Mouse (Mus musculus) midbrain, embryonic 12.5 days (tissue): ENCODE results near the gene Cct5. TPM values are rescaled to one million over a fixed set of nuclear protein-coding genes. Genes with fewer than 3 reads are reported as not detected.
A peak's percentile ranks its signal among the peaks of the same experiment; 100 is the strongest.

Experiments used
- ATAC-seq: fragments of 200-750 bp; cut with Nextera tagmentation; 2 replicates; pipeline ENCODE4 v1.8.0; 2017; ENCODE audit warnings: low read depth, moderate TSS enrichment, moderate library complexity; ENCODE audit not compliant: low FRiP score
- H3K27ac ChIP-seq: fragments of 300-500 bp; sonication (generic); replicated peaks from 2 replicates; pipeline ENCODE4 v1.5.1; 2016; ENCODE audit warnings: mild to moderate bottlenecking
- H3K27me3 ChIP-seq: fragments of 300-500 bp; sonication (generic); 2 replicates; pipeline ENCODE4 v1.6.1; 2016; ENCODE audit warnings: mild to moderate bottlenecking
- H3K36me3 ChIP-seq: fragments of 300-500 bp; sonication (generic); 2 replicates; pipeline ENCODE4 v1.6.1; 2016
- H3K4me1 ChIP-seq: fragments of 300-500 bp; sonication (generic); 2 replicates; pipeline ENCODE4 v1.6.1; 2016
- H3K4me2 ChIP-seq: fragments of 300-500 bp; sonication (generic); replicated peaks from 2 replicates; pipeline ENCODE4 v1.6.1; 2016; ENCODE audit warnings: mild to moderate bottlenecking, moderate library complexity
- H3K4me3 ChIP-seq: fragments of 300-500 bp; sonication (generic); 2 replicates; pipeline ENCODE4 v1.5.1; 2016; ENCODE audit warnings: mild to moderate bottlenecking
- H3K9ac ChIP-seq: fragments of 300-500 bp; sonication (generic); replicated peaks from 2 replicates; pipeline ENCODE4 v1.6.1; 2016; ENCODE audit warnings: mild to moderate bottlenecking, moderate library complexity
- H3K9me3 ChIP-seq: fragments of 300-500 bp; sonication (generic); 2 replicates; pipeline ENCODE4 v1.6.1; 2016; ENCODE audit warnings: mild to moderate bottlenecking
- WGBS: fragments of 180-500 bp; shearing (Covaris S2); methylation state at CpG from one replicate; pipeline ENCODE4 v1.1.7; 2016; 5-methylcytosine and 5-hydroxymethylcytosine counted together
- polyA plus RNA-seq: library from polyadenylated mRNA; unstranded; fragments of >200 nt; fragmentation: Nextera tagmentation; extraction: Ambion mirVana; gene quantifications from 2 replicates; pipeline ENCODE4 v1.2.1, GENCODE M21; 2016

Gene Cct5
- polyA plus RNA-seq, result 592 and 610 TPM in 2 replicates

- peaks cover 28% of the 10 kb centered on the region for H3K4me1 ChIP-seq
- H3K27me3 ChIP-seq, result no peaks in the 10 kb centered on the region
- no peaks in the 10 kb centered on the region for H3K9me3 ChIP-seq
- peak within 1 kb of the TSS; percentile 97 for H3K4me2 ChIP-seq
- peak within 1 kb of the TSS; percentile 95 for H3K4me3 ChIP-seq
- peak within 1 kb of the TSS; percentile 96 for H3K9ac ChIP-seq
- H3K27ac ChIP-seq, result peak within 1 kb of the TSS; percentile 91
- peaks cover 12% of the 10 kb centered on the region for H3K36me3 ChIP-seq
- under 1% methylated on average over 63 of the region's 63 CpGs for WGBS
- peak; percentile 92 for ATAC-seq
Measured at GRCm38 (mm10) chr15:31601646-31602374, at the start of gene Cct5, which contains the start of gene Fam173b. Gene Cct5, minus strand, starts transcription at chr15:31601804. Gene Fam173b, plus strand, starts transcription at chr15:31601852.

- no peaks in the 10 kb centered on the region for H3K4me1 ChIP-seq
- H3K27me3 ChIP-seq, result no peaks in the 10 kb centered on the region
- H3K4me2 ChIP-seq, result no peak overlapping the region
- no peaks in the 10 kb centered on the region for H3K36me3 ChIP-seq
- H3K27ac ChIP-seq, result no peak overlapping the region
- H3K9ac ChIP-seq, result no peak overlapping the region
- no peaks in the 10 kb centered on the region for H3K9me3 ChIP-seq
- no peak overlapping the region for H3K4me3 ChIP-seq
- WGBS, result 90% methylated on average over 7 of the region's 7 CpGs
- no peak for ATAC-seq
Measured at GRCm38 (mm10) chr15:31650821-31651220, 49.2 kb upstream of the Cct5 start.

GRCm38 (mm10) chr15:31649691-31650090 lies 48.1 kb upstream of the Cct5 start:
- Histone ChIP-seq H3K27me3 (no peaks in the 10 kb centered on the region), H3K27ac (no peak overlapping the region), H3K4me2 (no peak overlapping the region), H3K9ac (no peak overlapping the region), H3K36me3 (no peaks in the 10 kb centered on the region), H3K4me1 (no peaks in the 10 kb centered on the region), H3K4me3 (no peak overlapping the region), H3K9me3 (no peaks in the 10 kb centered on the region)
- 89% methylated on average over 12 of the region's 12 CpGs for WGBS
- ATAC-seq, result no peak

- Histone ChIP-seq H3K4me2 (no peak overlapping the region), H3K9me3 (no peaks in the 10 kb centered on the region), H3K27me3 (no peaks in the 10 kb centered on the region), H3K27ac (no peak overlapping the region), H3K36me3 (no peaks in the 10 kb centered on the region), H3K4me3 (no peak overlapping the region), H3K9ac (no peak overlapping the region), H3K4me1 (no peaks in the 10 kb centered on the region)
- no peak for ATAC-seq
- WGBS, result 79% methylated on average over 8 of the region's 8 CpGs
Measured at GRCm38 (mm10) chr15:31647851-31648569, 46.4 kb upstream of the Cct5 start.

GRCm38 (mm10) chr15:31647225-31647624 lies 45.6 kb upstream of the Cct5 start:
- H3K27ac ChIP-seq, result no peak overlapping the region
- no peaks in the 10 kb centered on the region for H3K27me3 ChIP-seq
- no peak overlapping the region for H3K9ac ChIP-seq
- H3K36me3 ChIP-seq, result no peaks in the 10 kb centered on the region
- H3K9me3 ChIP-seq, result no peaks in the 10 kb centered on the region
- H3K4me3 ChIP-seq, result no peak overlapping the region
- H3K4me2 ChIP-seq, result no peak overlapping the region
- ATAC-seq, result no peak
- WGBS, result 86% methylated on average over 6 of the region's 6 CpGs
- H3K4me1 ChIP-seq, result no peaks in the 10 kb centered on the region

- Histone ChIP-seq H3K27me3 (no peaks in the 10 kb centered on the region), H3K4me2 (no peak overlapping the region), H3K9ac (no peak overlapping the region), H3K9me3 (peaks cover 6% of the 10 kb centered on the region; the same call in 1 of the 2 replicates), H3K27ac (no peak overlapping the region), H3K4me1 (no peaks in the 10 kb centered on the region), H3K36me3 (no peaks in the 10 kb centered on the region), H3K4me3 (no peak overlapping the region)
- no peak for ATAC-seq
- 93% methylated on average over 9 of the region's 9 CpGs for WGBS
Measured at GRCm38 (mm10) chr15:31636091-31636595, 34.5 kb upstream of the Cct5 start.

GRCm38 (mm10) chr15:31634582-31634981 lies 33.0 kb upstream of the Cct5 start:
- H3K4me2 ChIP-seq, result no peak overlapping the region
- H3K4me1 ChIP-seq, result no peaks in the 10 kb centered on the region
- H3K4me3 ChIP-seq, result no peak overlapping the region
- H3K27ac ChIP-seq, result no peak overlapping the region
- H3K27me3 ChIP-seq, result no peaks in the 10 kb centered on the region
- WGBS, result 88% methylated on average over 6 of the region's 6 CpGs
- H3K36me3 ChIP-seq, result no peaks in the 10 kb centered on the region
- H3K9ac ChIP-seq, result no peak overlapping the region
- ATAC-seq, result no peak
- H3K9me3 ChIP-seq, result peaks cover 6% of the 10 kb centered on the region; the same call in 1 of the 2 replicates

- no peak for ATAC-seq
- no peak overlapping the region for H3K4me2 ChIP-seq
- peaks cover 10% of the 10 kb centered on the region; the same call in 1 of the 2 replicates for H3K4me1 ChIP-seq
- 90% methylated on average over 4 of the region's 4 CpGs for WGBS
- H3K9ac ChIP-seq, result no peak overlapping the region
- H3K27ac ChIP-seq, result no peak overlapping the region
- H3K4me3 ChIP-seq, result no peak overlapping the region
- no peaks in the 10 kb centered on the region for H3K27me3 ChIP-seq
- H3K9me3 ChIP-seq, result peaks cover 6% of the 10 kb centered on the region; the same call in 1 of the 2 replicates
- no peaks in the 10 kb centered on the region for H3K36me3 ChIP-seq
Measured at GRCm38 (mm10) chr15:31632478-31632877, 30.9 kb upstream of the Cct5 start.

GRCm38 (mm10) chr15:31631396-31631858 lies 29.8 kb upstream of the Cct5 start:
- peaks cover 6% of the 10 kb centered on the region; the same call in 1 of the 2 replicates for H3K9me3 ChIP-seq
- H3K9ac ChIP-seq, result no peak overlapping the region
- 76% methylated on average over 12 of the region's 12 CpGs for WGBS
- no peak overlapping the region for H3K4me2 ChIP-seq
- H3K36me3 ChIP-seq, result no peaks in the 10 kb centered on the region
- ATAC-seq, result no peak
- H3K27me3 ChIP-seq, result no peaks in the 10 kb centered on the region
- H3K4me1 ChIP-seq, result peaks cover 10% of the 10 kb centered on the region; the same call in 1 of the 2 replicates
- no peak overlapping the region for H3K4me3 ChIP-seq
- no peak overlapping the region for H3K27ac ChIP-seq

- WGBS, result 90% methylated on average over 3 of the region's 3 CpGs
- ATAC-seq, result no peak
- H3K4me2 ChIP-seq, result no peak overlapping the region
- peaks cover 10% of the 10 kb centered on the region; the same call in 1 of the 2 replicates for H3K4me1 ChIP-seq
- H3K9ac ChIP-seq, result no peak overlapping the region
- no peak overlapping the region for H3K4me3 ChIP-seq
- H3K9me3 ChIP-seq, result peaks cover 6% of the 10 kb centered on the region; the same call in 1 of the 2 replicates
- H3K27me3 ChIP-seq, result no peaks in the 10 kb centered on the region
- H3K36me3 ChIP-seq, result no peaks in the 10 kb centered on the region
- no peak overlapping the region for H3K27ac ChIP-seq
Measured at GRCm38 (mm10) chr15:31629556-31629955, 28.0 kb upstream of the Cct5 start.

- Histone ChIP-seq H3K9ac (no peak overlapping the region), H3K4me1 (peaks cover 10% of the 10 kb centered on the region; the same call in 1 of the 2 replicates), H3K27ac (no peak overlapping the region), H3K4me3 (no peak overlapping the region), H3K4me2 (no peak overlapping the region), H3K9me3 (no peaks in the 10 kb centered on the region), H3K36me3 (peaks cover 11% of the 10 kb centered on the region; the same call in 1 of the 2 replicates), H3K27me3 (no peaks in the 10 kb centered on the region)
- 70% methylated on average over 10 of the region's 10 CpGs for WGBS
- ATAC-seq, result no peak
Measured at GRCm38 (mm10) chr15:31628180-31628579, 26.6 kb upstream of the Cct5 start.
